Mouse (Mus musculus) spleen, postnatal 36 days (tissue): ENCODE measurements at regions not wholly inside any gene's neighbourhood (a gene's known extent, or its start where the extent isn't known, plus 50 kb on each side); places are given as distances from the start of the nearest gene placed in this dataset.
"Not testable (repeated sequence)": the region's sequence is repeated elsewhere in the genome, so short reads cannot be mapped to it uniquely, and the experiment has no call there.

Source experiments
- DNase-seq, 2 experiments: peaks; one replicate each; pipeline ENCODE4 v3.0.0; 2022; ENCODE audit warnings: low spot score in 2 of 2, mixed read lengths in 1 of 2

DNA sequence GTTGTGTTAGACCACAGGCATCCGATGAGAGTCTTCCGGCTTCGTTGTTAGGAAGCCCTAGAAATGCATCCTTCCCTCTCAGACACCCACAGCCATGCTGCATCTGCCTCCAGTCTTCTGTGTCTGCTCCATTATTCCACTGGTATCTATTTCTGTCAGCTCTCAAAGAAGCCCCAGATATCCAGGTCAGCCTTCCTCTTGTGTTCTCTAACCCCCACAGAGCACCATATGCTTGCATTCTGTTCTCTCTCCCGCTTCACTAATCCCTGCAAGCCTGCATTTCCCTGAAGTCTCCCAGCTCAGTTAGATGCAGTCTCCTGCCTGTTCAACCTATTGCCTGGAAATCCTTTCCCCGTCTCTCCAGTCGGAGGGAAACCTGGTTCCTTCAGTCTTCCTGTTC, 53.6 kb upstream of the Wdfy3 start:
- no peak for DNase-seq

DNA sequence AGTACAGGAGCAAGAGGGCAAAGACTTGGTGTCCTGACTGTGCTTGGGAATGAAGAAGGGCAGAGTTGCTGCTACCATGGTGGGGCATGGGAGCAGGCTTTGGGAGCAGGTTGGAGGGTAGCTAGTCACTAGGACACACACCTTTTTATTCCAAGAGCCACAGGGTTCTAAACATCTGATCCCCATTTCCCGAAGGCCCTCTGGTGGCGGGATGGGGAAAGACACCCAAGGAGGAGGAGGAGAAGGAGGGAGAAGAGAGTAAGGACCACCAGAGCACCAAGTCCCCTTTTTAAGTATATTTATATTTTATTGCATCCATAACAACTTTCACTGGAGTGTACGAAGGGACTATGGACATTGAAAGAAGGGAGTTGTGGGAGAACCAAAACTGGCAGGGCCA, 57.0 kb upstream of the Wdfy3 start:
- no peak for DNase-seq

DNA sequence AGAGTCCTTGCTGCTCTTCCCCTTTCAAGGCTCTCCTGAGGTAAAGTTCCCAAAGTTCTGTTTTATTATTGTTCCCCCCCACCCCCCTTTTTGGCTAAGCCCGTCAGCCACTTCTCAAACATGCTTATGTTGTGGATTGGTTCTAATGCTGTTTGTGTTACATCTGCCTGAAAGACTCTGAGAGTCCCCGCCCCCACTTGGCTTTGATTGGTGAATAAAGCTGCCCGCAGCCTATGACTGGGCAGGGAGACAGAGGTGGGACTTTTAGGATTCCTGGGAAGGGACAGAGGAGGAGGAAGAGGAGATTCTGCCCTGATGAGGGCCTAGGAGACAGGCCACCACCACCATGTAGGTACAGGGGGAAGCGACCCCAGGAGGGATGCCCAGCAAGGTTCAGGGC, 78.3 kb upstream of the Wdfy3 start:
- DNase-seq, result no peak

DNA sequence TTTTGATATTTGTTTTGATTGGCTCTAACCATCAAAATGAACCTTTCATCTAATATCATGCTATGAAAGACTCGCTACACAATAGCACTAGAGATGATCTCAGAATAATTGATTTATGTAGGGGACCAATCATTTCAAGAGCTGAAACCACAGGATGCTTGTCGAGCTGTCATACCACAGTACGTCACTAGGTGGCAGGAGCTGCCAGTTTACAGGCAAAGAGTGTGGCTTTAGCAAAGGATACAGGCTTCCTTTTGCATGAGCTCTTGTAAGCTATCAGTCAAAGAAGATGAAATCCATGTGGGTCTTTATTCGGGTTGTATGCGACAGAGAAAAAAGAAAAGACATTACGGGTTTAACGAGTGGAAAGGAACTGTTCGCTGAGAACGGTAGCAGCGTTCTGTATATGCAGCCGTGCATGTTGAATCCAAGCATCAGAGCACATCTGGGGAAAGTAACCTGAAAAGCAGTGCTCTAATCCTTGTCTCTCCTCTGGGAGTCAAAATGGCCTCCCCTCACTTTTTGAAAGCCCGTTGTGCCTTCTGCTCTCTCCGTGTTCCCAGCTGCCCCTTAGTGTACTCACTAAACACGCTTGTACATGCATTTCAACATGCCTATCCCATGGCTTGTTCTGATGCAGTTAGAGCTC, 79.9 kb upstream of the Wdfy3 start:
- DNase-seq, result peak; percentile 5 to 14

DNA sequence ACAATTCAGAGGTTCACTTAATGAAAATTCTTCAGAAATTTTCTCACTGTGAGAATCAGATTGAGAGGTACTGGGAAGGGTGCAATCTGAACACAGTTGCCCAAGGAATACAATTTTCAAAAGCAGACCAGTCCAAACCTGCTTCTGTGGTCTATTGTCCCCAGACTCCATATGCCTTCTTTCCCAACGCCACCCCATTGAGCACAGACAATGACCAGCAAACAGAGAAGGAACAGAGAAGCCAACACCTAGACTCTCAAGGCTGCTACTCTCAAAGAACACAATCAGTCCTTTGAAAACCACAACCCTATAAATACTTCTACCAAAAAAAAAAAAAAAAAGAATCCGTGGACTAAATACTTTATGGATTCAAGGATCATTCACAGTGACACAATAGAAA, 89.9 kb upstream of the Wdfy3 start:
- no peak for DNase-seq

DNA sequence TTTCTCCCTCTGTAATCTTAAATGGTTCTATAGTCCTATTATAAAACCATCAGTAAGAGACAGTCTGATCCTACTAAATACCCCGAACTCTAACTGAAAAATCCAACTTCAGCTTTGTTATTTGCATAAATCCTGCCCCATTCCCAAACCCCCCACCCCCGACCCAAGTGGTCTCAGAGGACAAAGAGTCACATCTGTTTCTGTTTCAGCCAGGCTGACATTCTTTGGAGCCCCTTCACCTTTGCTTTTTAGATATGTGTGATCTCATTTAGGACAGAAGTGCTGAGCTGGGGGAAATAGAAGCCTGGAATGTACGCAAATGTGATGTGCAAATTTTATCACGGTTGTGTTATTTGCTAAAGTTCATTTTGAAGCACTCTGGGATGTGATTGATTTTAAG, 98.3 kb upstream of the Wdfy3 start:
- DNase-seq, result no peak

DNA sequence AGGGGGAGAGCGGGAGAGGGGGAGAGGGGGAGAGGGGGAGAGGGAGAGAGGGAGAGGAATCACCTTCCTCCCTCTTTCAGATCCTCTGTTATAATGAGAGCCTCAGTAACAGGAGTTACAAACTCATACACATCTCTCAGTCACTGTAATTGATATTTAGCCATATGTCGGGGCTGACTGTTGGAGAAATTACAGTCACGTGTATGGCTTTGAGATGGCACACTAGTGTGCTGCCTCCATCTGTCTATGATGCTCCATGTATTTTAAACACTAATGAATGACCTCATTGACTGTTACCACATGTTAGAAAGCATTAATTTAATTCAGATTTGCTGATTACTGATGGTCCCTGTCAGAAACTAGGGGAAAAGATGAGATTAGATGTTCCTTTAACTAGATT, 102.1 kb upstream of the Wdfy3 start:
- no peak for DNase-seq

DNA sequence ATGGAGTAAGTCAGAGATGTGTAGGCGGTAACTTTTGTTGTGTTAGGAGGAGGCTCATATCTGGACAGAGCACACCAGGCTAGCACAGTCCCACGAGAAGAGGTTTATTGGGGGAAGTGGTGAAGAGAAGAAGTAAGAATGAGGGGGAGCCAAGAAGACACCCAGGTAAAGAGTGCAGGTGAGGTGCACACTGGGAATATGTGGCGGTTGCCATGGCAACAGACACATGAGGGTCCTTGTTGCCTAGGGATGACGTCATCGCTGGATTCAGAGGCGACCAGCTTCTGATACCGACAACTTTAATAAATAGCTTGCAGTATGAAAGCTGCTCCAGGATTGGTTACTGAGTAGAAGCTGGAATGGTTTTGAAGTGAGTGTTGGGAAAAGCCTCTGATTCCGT, 110.5 kb upstream of the Wdfy3 start:
- no peak for DNase-seq

DNA sequence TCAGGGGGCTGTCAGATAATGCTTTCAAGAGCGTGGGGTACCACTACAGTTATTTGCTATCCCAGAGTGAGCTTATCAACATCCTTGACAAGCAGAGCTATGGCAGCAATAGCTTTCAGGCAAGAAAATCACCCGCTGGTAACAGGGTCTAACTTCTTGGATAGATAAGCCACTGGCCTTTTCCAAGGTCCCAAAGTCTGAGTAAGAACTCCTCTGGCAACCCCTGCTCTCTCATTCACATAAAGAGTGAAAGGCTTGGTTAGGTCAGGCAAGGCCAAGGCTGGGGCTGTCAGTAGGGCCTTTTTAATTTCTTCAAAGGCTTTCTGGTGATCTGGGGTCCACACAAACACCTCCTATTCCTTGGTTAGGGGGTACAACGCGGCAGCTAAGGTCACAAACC, 119.2 kb upstream of the Wdfy3 start:
- DNase-seq, result not testable (repeated sequence)

DNA sequence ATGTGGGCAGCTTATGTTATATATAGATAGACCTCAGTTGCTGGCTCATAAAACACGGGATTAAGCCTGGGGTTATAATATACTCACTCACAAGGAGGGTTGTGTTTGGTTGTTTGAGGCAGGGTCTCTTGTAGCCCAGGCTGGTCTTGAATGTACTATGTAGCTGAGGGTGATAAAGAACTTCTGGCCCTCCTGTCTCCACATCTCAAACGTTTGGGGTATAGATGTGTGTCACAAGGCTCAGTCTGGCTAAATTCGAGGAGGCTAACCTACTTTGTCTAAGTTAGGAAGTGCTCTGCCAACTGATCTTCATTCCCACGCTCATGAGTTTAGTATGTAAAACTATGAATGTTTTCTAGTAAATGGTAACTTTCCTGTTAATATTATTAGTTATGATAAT, 136.7 kb upstream of the Wdfy3 start:
- DNase-seq, result no peak

DNA sequence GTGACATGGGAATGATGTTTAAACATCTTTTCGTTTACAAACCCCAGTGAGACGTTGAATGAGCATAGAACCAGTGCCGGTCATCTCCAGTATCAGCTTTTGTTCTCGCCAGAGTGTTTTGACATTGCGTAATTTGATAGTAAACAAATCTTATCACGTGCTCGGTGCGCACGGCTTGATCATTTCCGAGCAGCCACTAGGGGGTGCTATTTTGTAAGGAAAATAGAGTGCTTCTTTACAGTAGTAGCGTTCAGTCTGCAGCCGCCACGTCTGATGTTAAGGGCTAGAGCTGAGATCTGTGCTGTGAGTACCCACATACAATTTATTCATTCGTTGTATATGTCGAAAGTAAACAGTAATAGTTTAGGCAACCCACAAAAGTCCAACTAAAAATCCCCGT, 137.2 kb upstream of the Wdfy3 start:
- DNase-seq, result peak in 1 of 2 experiments; percentile 7

DNA sequence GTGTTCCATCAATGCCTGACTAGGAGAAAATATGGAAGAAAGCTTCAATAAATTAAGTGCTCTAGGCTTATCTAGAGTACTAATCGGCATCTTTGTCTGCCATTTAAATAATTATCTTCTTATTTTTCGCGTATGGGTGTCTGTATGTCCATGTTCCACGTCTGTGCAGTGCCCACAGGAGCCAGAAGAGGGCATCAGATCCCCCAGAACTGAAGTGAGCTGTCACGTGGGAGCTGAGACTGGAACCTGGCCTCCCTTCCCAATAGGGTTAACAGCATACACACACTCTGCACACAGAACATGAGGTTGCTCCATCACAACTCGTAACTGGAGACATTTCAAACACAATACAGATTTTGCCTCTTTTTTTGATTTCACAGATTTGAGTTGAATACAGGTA, 143.4 kb upstream of the Wdfy3 start:
- DNase-seq, result no peak

DNA sequence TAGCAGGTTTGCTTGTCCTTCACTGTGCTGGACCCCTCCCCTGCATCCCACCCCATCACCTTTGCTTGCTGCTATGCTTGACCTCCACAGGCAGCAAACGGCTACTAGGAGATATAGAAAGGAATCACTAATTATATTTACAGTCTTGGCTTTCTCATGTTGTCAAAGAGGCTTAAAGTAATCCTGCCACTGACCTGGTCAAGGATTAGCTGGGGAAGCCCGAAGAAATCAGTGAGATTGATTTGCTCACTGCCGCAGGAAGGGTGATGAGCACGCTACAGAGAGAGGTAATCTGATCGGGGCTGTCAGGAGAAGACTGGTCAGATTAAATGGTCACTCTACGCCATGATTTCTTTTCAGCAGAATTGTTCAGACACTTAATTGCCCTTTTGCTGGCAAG, 157.4 kb upstream of the Wdfy3 start:
- DNase-seq, result no peak

DNA sequence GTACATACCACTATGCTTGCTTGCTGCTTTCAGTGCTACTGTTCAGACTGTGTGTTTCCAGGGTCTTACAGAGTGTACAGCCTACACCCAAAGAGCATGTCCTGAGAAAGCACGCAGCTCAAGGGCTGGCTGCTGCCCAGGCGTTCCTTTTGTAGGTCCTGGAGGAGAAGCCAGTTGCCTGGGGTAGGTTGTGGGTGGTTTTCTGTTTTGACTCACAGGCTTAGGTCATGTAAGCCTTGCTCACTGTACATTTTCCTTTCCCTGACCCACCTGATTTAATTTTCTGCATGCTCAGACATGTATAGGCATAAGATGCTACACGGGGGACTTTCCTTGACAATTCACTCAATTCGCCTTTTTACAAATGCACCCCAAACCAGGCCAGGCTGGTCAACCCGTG, 172.9 kb upstream of the Wdfy3 start:
- no peak for DNase-seq

DNA sequence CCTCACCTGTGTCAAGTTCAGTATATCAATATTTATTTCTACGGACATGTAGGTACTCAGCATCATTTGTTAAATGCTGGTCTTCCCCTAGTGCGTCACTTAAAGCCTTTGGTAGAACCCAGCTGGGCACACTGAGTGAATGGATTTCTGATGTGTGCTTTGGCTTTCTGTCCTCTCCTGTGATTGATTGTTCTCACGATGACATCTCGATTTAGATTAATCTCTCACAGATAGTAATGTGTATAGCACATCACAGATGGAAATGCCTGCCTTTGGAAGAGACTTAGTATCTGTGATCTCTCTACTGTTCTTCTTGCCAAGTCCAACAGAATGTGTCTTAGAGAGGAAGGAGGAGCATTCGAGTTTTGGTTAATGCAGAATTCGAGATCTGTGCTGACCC, 175.0 kb upstream of the Wdfy3 start:
- no peak for DNase-seq

DNA sequence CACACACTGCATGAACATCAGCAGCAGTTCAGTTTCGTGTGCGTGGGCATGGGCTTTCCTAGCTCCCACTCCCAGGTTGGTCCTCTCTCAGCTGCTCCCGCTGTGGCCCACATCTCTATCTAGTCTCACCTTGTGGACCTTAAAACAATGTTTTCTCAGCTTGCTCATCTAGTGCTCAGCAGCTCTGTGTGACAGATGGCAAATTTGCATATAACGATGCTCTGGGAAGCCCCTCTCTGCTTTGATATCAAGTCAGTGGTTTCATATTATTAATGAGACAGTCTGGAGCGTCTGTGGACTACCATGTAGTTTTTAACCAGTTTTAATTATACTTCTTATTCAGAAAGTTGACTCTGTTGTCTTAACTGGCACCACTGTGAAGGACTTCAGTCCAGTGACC, 179.0 kb upstream of the Wdfy3 start:
- DNase-seq, result no peak

DNA sequence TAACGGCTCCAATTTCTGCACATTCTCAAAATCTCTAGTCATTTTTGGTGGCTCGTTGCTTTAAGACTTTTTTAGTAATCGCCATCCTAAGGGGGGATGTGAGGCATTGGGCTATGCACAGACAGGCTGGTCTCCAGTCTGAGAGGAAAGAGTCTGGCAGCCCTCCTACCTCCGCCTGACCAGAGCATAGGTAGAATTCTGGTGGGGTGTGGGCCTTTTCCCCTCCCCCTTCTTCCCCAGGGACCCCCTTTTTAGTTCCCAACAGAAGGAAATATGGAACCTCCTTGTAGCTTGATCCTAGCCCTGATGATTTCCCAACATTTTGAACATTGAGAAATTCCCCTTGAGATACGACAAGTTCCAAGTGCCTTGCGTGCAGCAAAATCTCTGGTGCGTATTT, 181.4 kb upstream of the Wdfy3 start:
- no peak for DNase-seq

DNA sequence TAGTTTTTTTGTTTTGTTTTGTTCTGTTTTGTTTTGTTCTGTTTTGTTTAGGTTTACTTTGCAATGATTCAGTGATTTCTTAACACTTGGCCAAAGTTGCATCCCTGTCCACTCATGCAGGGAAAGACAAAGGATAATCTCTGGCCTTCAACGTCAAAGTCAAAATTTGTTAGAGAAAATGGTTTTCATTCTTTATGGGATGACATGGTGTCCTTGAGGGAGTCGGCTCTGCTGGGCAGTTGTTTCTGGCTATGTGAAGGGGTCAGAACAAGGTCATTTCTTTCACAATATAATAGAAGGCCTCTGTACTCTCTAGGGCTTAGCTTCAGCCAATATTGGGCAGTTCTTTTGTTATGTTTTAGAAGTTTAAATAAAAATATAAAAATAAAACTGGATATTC, 184.1 kb upstream of the Wdfy3 start:
- DNase-seq, result no peak

DNA sequence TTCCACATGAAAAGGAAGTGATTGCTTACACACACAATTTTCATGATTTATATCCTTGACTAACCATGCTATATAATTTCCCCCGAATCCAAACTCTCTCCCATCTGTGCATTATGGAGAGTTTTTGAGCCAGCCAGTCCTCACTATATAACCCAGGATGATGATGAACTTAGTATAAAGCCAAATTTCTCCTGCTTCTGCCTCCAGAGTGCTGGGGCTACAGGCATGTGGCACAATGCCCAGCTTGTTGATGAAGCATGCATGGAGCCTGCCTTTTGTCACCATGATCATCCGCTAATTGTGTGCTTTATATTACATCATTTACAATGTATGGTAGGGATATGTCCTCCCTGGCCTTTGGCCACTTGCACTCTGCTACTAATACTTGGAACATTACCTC, 187.4 kb upstream of the Wdfy3 start:
- DNase-seq, result no peak

DNA sequence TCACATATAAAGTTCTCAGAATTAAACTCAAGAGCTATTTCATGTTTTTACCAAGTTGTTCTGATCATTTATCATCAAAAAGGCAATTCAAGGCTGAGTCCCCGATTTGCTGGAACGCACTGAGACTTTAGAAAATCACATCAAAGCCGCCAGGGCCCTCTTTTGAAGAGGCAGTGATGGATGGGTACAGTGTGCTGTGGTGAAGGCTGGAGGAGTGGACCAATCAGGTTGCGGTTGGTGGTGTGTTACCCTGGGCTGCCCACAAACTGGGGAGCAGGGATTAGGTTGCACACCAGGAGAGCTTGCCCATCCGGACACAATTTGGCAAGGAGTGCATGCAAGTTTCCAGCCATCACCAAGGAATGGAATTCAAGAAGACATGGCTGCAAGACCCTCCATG, 191.9 kb upstream of the Wdfy3 start:
- DNase-seq, result no peak

DNA sequence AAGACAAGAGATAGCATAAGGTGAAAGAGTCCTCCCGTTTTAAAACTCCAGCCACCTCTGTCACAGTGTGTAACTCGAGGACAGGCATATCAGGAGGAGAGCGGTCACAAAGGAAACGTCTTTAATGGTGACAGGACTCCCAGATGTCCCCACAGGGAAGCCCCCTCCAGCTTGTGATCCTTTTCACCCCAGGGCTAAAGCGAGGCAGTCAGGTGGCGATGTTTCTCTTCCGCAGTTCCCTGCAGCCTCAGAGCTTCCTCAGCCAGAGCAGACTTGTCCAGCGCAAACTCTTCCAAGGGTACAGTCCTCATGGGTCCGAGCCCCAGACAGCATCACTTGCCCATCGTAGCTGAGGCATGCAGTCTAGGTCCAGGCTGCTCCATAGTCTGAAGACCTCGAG, 196.7 kb upstream of the Wdfy3 start:
- DNase-seq, result no peak

DNA sequence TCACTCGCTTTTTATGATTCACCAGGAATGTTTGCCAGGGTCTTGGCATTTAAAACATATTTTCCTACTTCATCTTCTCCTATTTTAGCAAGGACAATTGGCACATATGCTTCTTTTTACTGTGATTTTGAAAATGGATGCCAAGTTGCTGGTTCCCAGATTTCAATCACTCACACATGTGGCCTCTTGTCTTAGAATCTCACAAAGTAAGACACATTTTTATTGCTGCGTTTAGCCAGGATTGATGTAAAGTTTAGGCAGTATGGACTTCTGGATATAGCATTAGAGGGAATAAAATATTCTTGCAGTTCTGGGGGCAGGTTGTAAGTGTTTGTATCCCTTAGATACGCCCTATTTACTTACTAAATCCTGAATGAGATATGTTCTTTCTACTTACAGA, 197.4 kb upstream of the Wdfy3 start:
- DNase-seq, result no peak

DNA sequence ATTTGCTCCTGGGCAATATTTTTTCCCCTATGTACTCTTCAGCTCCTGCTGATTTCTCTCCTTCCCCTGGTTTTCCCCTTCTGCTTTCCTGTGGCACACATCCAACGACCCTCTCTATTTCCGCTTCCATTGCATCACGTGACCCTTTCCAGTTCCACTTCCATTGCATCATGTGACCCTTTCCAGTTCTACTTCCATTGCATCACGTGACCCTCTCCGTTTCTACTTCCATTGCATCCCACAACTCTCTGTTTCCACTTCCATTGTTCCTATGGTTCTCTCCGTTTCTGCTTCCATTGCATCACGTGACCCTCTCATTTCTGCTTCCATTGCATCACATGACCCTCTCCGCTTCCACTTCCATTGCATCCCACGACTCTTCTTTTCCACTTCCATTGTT, 199.5 kb upstream of the Wdfy3 start:
- DNase-seq, result no peak

DNA sequence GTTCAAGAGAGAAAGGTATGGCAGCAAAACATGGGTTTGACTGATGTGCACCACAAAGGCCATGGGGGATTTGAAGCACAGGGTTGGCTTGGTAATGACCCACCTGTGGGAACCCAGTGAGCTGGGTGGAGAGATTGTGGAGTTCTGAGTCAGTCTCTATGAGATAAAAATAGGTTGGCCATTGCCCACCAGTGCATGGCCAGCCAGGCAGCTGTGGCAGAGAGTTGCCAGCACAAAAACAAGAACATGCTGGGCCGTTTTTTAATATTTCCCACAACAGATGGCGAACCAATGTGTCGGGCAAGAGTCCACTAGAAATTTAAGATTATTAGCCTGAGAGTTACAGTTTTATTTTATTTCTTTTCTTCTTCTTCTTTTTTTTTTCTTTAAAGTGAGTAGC, 205.6 kb upstream of the Arhgap24 start:
- DNase-seq, result no peak

DNA sequence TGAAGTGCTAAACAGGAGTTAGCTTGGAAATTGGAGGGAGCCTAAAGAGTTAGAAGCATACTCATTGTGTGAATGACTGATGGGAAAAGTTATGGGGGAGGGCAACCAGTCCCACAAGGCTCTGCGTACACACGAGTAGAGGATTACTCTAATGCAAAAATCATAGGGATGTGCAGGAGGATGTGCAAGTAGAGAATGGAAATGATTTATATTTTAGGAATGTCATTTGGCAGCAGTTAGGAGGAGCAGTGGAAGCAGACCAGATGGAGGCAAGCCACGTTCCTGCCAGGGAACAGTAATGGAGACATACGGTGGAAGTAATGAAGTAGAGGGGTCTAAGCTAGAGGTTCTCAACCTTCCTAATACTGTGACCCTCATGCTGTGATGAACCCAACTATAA, 194.1 kb upstream of the Arhgap24 start:
- no peak for DNase-seq
